Mouse (Mus musculus): ENCODE results near the gene Znfx1.
"Not testable (repeated sequence)": the region's sequence is repeated elsewhere in the genome, so short reads cannot be mapped to it uniquely, and the experiment has no call there.

Gene Znfx1

GRCm38 (mm10) chr2:167053127-167053844 lies 9.5 kb downstream of the Znfx1 start:
- no peak for DNase-seq (ENCODE audit: low read depth)

- no peak for DNase-seq (ENCODE audit: low read depth)
Measured at GRCm38 (mm10) chr2:167048698-167049358, 14.0 kb downstream of the Znfx1 start.

GRCm38 (mm10) chr2:167048223-167048622 lies 14.6 kb downstream of the Znfx1 start:
- no peak for DNase-seq (ENCODE audit: low read depth)

GRCm38 (mm10) chr2:167043400-167044121 lies 19.3 kb downstream of the Znfx1 start:
- DNase-seq (ENCODE audit: low read depth), result no peak

- DNase-seq (ENCODE audit: low read depth), result no peak
Measured at GRCm38 (mm10) chr2:167039386-167039785, 23.4 kb downstream of the Znfx1 start.

- DNase-seq (ENCODE audit: low read depth), result no peak
Measured at GRCm38 (mm10) chr2:167038716-167039115, 24.1 kb downstream of the Znfx1 start.

GRCm38 (mm10) chr2:167038297-167038696 lies 24.5 kb downstream of the Znfx1 start:
- no peak for DNase-seq (ENCODE audit: low read depth)

- no peak for DNase-seq (ENCODE audit: low read depth)
Measured at GRCm38 (mm10) chr2:167037710-167038109, 25.1 kb downstream of the Znfx1 start.

- no peak for DNase-seq (ENCODE audit: low read depth)
Measured at GRCm38 (mm10) chr2:167030507-167030906, 32.3 kb downstream of the Znfx1 start.

- DNase-seq (ENCODE audit: low read depth), result no peak
Measured at GRCm38 (mm10) chr2:167028553-167028952, 34.3 kb downstream of the Znfx1 start.

- no peak for DNase-seq (ENCODE audit: low read depth)
Measured at GRCm38 (mm10) chr2:167019396-167019795, 43.4 kb downstream of the Znfx1 start.

GRCm38 (mm10) chr2:167015382-167015718 lies 47.5 kb downstream of the Znfx1 start:
- no peak for DNase-seq (ENCODE audit: low read depth)

- peak; percentile 98 for DNase-seq (ENCODE audit: low read depth)
Measured at GRCm38 (mm10) chr2:167014702-167015381, 48.0 kb downstream of the Znfx1 start, which contains the start of gene Ddx27. Gene Ddx27 (plus strand): TSS chr2:167015193.

- DNase-seq (ENCODE audit: low read depth), result no peak
Measured at GRCm38 (mm10) chr2:167010546-167010945, 52.3 kb downstream of the Znfx1 start.

GRCm38 (mm10) chr2:167009483-167009882 lies 53.3 kb downstream of the Znfx1 start:
- no peak for DNase-seq (ENCODE audit: low read depth)

- DNase-seq (ENCODE audit: low read depth), result not testable (repeated sequence)
Measured at GRCm38 (mm10) chr2:167007565-167007964, 55.2 kb downstream of the Znfx1 start.

GRCm38 (mm10) chr2:167007001-167007491 lies 55.8 kb downstream of the Znfx1 start:
- no peak for DNase-seq (ENCODE audit: low read depth)

GRCm38 (mm10) chr2:167006355-167006754 lies 56.5 kb downstream of the Znfx1 start:
- DNase-seq (ENCODE audit: low read depth), result no peak

- peak; percentile 93 for DNase-seq (ENCODE audit: low read depth)
Measured at GRCm38 (mm10) chr2:167004099-167004854, 58.5 kb downstream of the Znfx1 start.

- DNase-seq (ENCODE audit: low read depth), result no peak
Measured at GRCm38 (mm10) chr2:167001486-167001885, 61.3 kb downstream of the Znfx1 start.

- no peak for DNase-seq (ENCODE audit: low read depth)
Measured at GRCm38 (mm10) chr2:166996533-166996894, 66.3 kb downstream of the Znfx1 start.

Measured in induced T-regulatory cell, adult 2 months (primary cell).